21 mouse cellular contexts compared by ENCODE assay signal in the genomic region with DNA sequence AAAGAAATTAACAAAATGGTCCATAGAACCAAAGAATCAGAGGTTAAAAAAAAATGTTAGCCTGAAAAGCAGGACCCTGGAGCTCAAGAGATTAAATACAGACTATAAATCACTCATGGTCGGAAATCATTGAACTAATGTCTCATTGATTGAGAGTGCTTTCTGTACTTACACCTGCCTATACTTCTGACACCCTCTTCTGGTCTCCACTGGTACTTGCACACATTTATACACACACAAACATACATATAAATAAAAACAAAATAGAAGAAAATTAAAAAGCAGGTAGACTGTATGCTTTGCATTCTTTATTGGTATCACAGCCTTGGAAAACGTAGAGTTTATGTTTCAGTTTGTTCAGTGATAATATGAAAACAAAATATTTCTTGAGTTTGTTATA.
DNase-seq lines count a peak whose midpoint lies in the region; ATAC-seq and TF ChIP-seq lines count a peak whose summit lies in the region.
"Had no signal": no experiment of that assay in that cellular context is flagged by ENCODE, and none has a peak within 500 bp of the region (broad histone marks: within the 10 kb centered on the region; RNA-seq: fewer than 3 reads in every experiment).

No protein-coding gene starts in this region.

- intact Hi-C loops in gastrocnemius, adult 2 months (cut with DNase I) = no loop called here

- no peak overlapping the region for H3K4me3 ChIP-seq in gastrocnemius, adult 2 months
- H3K4me3 ChIP-seq in liver, adult 2 months (ENCODE audit: insufficient read depth, low read depth, low read length) = no peak overlapping the region
- H3K4me3 ChIP-seq in liver, embryonic 11.5 days (ENCODE audit: low read depth, low read length) = no peak overlapping the region
- H3K4me3 ChIP-seq: embryonic facial prominence, embryonic 15.5 days; heart, embryonic 12.5 days; liver, embryonic 12.5 days; midbrain, embryonic 13.5 days; myocyte; neural tube, embryonic 15.5 days had no signal

- H3K27ac ChIP-seq in gastrocnemius, adult 2 months = no peak overlapping the region
- no peak overlapping the region for H3K27ac ChIP-seq in liver, adult 2 months (replicated peaks; ENCODE audit: insufficient read depth, low read depth, low read length)
- no peak overlapping the region for H3K27ac ChIP-seq in liver, embryonic 11.5 days (ENCODE audit: low read depth, low read length)
- H3K27ac ChIP-seq: embryonic facial prominence, embryonic 15.5 days; hindbrain, embryonic 14.5 days; liver, embryonic 12.5 days; midbrain, embryonic 13.5 days; neural tube, embryonic 15.5 days had no signal

- TF ChIP-seq POLR2A in liver, adult 2 months (IDR thresholded peaks at IDR 0.05; ENCODE audit: extremely low read depth, insufficient read depth, low read length) = no peak

- no peak for DNase-seq in gastrocnemius, adult 2 months
- no peak for DNase-seq in gastrocnemius, adult 8-10 months (ENCODE audit: low spot score in 2 of 2)
- no peak for DNase-seq in liver, adult 2 months (ENCODE audit: extremely low read depth, low read depth, low spot score)
- DNase-seq in liver, embryonic 11.5 days (ENCODE audit: low spot score) = no peak
- peak; percentile 3 for DNase-seq in CD4-positive helper T cell, adult 2 months (ENCODE audit: low read depth, low spot score)
- peak; percentile 1 for DNase-seq in induced T-regulatory cell, adult 2 months (ENCODE audit: low read depth)
- no peak for DNase-seq in right cerebral cortex, postnatal 25 days
- DNase-seq: adrenal gland, adult 8-10 months; cerebellum, adult 11 months; cerebellum, postnatal 14 days; heart, postnatal 14 days; kidney, adult 11 months; right cerebral cortex, postnatal 4 days; thymus, postnatal 14 days had no signal

- H3K36me3 ChIP-seq in liver, adult 2 months (ENCODE audit: control insufficient read depth, insufficient read depth, low read length) = peaks cover 18% of the 10 kb centered on the region
- peaks cover 3% of the 10 kb centered on the region; the same call in 1 of the 2 replicates for H3K36me3 ChIP-seq in liver, embryonic 11.5 days (ENCODE audit: control insufficient read depth, insufficient read depth, low read length)
- H3K36me3 ChIP-seq: embryonic facial prominence, embryonic 15.5 days; liver, embryonic 12.5 days; midbrain, embryonic 13.5 days; neural tube, embryonic 15.5 days had no signal

- H3K79me2 ChIP-seq in liver, adult 2 months (ENCODE audit: control insufficient read depth, insufficient read depth, low read length) = no peaks in the 10 kb centered on the region

- H3K9me3 ChIP-seq in liver, embryonic 11.5 days (ENCODE audit: control insufficient read depth, low read length) = no peaks in the 10 kb centered on the region
- H3K9me3 ChIP-seq: embryonic facial prominence, embryonic 15.5 days; heart, embryonic 12.5 days; liver, embryonic 12.5 days; midbrain, embryonic 13.5 days; neural tube, embryonic 15.5 days had no signal

- H3K4me1 ChIP-seq in liver, adult 2 months (ENCODE audit: control insufficient read depth, insufficient read depth, low read length) = peaks cover 5% of the 10 kb centered on the region; the same call in 1 of the 2 replicates
- H3K4me1 ChIP-seq in liver, embryonic 11.5 days (replicated peaks; ENCODE audit: control insufficient read depth, insufficient read depth, low read length) = no peaks in the 10 kb centered on the region
- H3K4me1 ChIP-seq: embryonic facial prominence, embryonic 15.5 days; heart, embryonic 12.5 days; liver, embryonic 12.5 days; midbrain, embryonic 13.5 days; neural tube, embryonic 15.5 days had no signal

- no peak overlapping the region for H3K9ac ChIP-seq in liver, adult 2 months (ENCODE audit: low read depth, low read length)
- H3K9ac ChIP-seq in liver, embryonic 11.5 days (ENCODE audit: low read depth, low read length) = no peak overlapping the region
- H3K9ac ChIP-seq: embryonic facial prominence, embryonic 15.5 days; heart, embryonic 12.5 days; hindbrain, embryonic 14.5 days; liver, embryonic 12.5 days; midbrain, embryonic 13.5 days; neural tube, embryonic 15.5 days had no signal

- ATAC-seq in liver, embryonic 11.5 days (replicated peaks; ENCODE audit: low FRiP score) = no peak
- ATAC-seq: liver, embryonic 12.5 days; midbrain, embryonic 13.5 days had no signal

- WGBS in liver, adult 2 months = 93% methylated on average over 2 of the region's 2 CpGs
- 72% methylated on average over 2 of the region's 2 CpGs for WGBS in liver, embryonic 11.5 days

- H3K4me2 ChIP-seq in liver, embryonic 11.5 days = no peak overlapping the region
- H3K4me2 ChIP-seq: embryonic facial prominence, embryonic 15.5 days; heart, embryonic 12.5 days; hindbrain, embryonic 14.5 days; liver, embryonic 12.5 days; midbrain, embryonic 13.5 days; neural tube, embryonic 15.5 days had no signal

- H3K27me3 ChIP-seq in liver, adult 2 months (ENCODE audit: control insufficient read depth, insufficient read depth, low read length) = no peaks in the 10 kb centered on the region
- H3K27me3 ChIP-seq in liver, embryonic 11.5 days (replicated peaks; ENCODE audit: control insufficient read depth, insufficient read depth, low read length) = no peaks in the 10 kb centered on the region
- H3K27me3 ChIP-seq: embryonic facial prominence, embryonic 15.5 days; heart, embryonic 12.5 days; liver, embryonic 12.5 days; midbrain, embryonic 13.5 days; neural tube, embryonic 15.5 days had no signal

- TF ChIP-seq CTCF in gastrocnemius, adult 2 months (IDR thresholded peaks at IDR 0.05) = peak; percentile 40; the same call in 1 of the 2 replicates
- TF ChIP-seq CTCF in liver, adult 2 months (IDR thresholded peaks at IDR 0.05; ENCODE audit: low read depth, low read length) = 0 out of 2 replicates have a peak, but pooled peaks have one; percentile 19

Comparison
In these comparisons a context has a peak if more than half of its experiments do, and no peak if none do; other contexts are left out.
1. DNase-seq: peak in CD4-positive helper T cell, adult 2 months (single experiment) and induced T-regulatory cell, adult 2 months (single experiment); none in gastrocnemius, adult 2 months (single experiment), gastrocnemius, adult 8-10 months (0 of 2), liver, adult 2 months (single experiment), liver, embryonic 11.5 days (single experiment) and right cerebral cortex, postnatal 25 days (single experiment).